Mouse (Mus musculus) small intestine, adult 2 months (tissue): Measurements from ENCODE around the gene Adam19.

Experiments used
- CTCF ChIP-seq: fragments of 200-500 bp; IDR thresholded peaks from 2 replicates; pipeline ENCODE4 v1.5.1; 2012; ENCODE audit warnings: low read depth, mild to moderate bottlenecking, control low read depth, inconsistent platforms, low read length, moderate library complexity, mixed read lengths; ENCODE audit not compliant: insufficient replicate concordance, insufficient read length; ENCODE audit errors: extremely low read depth
- POLR2A ChIP-seq: fragments of 200-500 bp; IDR thresholded peaks from 2 replicates; pipeline ENCODE4 v1.6.1; 2012; ENCODE audit warnings: low read depth, mild to moderate bottlenecking, control low read depth, inconsistent platforms, low read length, moderate library complexity

GRCm38 (mm10) chr11:46058916-46059315 lies 3.1 kb downstream of the Adam19 start:
- TF ChIP-seq CTCF (no peak), POLR2A (no peak)
